In the genomic region with DNA sequence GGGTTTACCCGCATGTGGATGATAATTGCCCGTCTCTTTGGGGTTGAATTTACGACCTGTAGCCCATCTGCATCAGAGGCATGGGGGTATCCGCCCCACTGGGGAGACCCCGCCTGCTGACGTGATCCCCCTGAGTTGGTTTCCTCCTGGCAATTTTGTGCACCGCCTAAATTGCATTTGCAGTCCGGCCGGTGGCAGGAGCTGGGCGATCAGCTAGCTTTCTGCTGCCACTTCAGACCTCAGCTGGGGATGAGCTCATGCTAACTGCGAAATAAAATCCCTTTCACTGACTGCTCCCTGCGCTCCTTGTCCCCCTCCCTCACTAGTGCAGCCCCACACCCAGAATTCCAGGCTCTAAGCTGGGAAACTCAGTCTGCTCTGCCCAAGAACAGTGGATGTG, we compare ENCODE assay signal across 8 mouse cellular contexts. TPM values are rescaled to one million over a fixed set of nuclear protein-coding genes. Genes with fewer than 3 reads are reported as not detected.
DNase-seq lines count a peak whose midpoint lies in the region; ATAC-seq lines count a peak whose summit lies in the region.

No protein-coding gene starts in this region.

- H3K4me2 ChIP-seq in embryonic facial prominence, embryonic 14.5 days (ENCODE audit: low read depth, low read length) = peak overlapping the region; percentile 84
- H3K4me2 ChIP-seq in midbrain, embryonic 16.5 days (ENCODE audit: low read length) = peak overlapping the region; percentile 81
- no peak overlapping the region for H3K4me2 ChIP-seq in liver, embryonic 12.5 days

- WGBS in embryonic facial prominence, embryonic 14.5 days = 2% methylated on average over 12 of the region's 12 CpGs
- WGBS in midbrain, embryonic 16.5 days = under 1% methylated on average over 12 of the region's 12 CpGs
- 2% methylated on average over 12 of the region's 12 CpGs for WGBS in liver, embryonic 12.5 days (ENCODE audit: insufficient replicate concordance)

- peak overlapping the region; percentile 55 for H3K4me3 ChIP-seq in embryonic facial prominence, embryonic 14.5 days (ENCODE audit: low read depth, low read length)
- peak overlapping the region; percentile 74 for H3K4me3 ChIP-seq in midbrain, embryonic 16.5 days (ENCODE audit: low read depth, low read length)
- H3K4me3 ChIP-seq in liver, embryonic 12.5 days = no peak overlapping the region

- peaks cover 11% of the 10 kb centered on the region; the same call in 1 of the 2 replicates for H3K4me1 ChIP-seq in embryonic facial prominence, embryonic 14.5 days (ENCODE audit: control insufficient read depth, insufficient read depth, low read length)
- H3K4me1 ChIP-seq in midbrain, embryonic 16.5 days (ENCODE audit: control insufficient read depth, insufficient read depth, low read length) = peaks cover 12% of the 10 kb centered on the region
- H3K4me1 ChIP-seq in liver, embryonic 12.5 days = no peaks in the 10 kb centered on the region

- H3K36me3 ChIP-seq in embryonic facial prominence, embryonic 14.5 days (ENCODE audit: control insufficient read depth, insufficient read depth, low read length) = no peaks in the 10 kb centered on the region
- no peaks in the 10 kb centered on the region for H3K36me3 ChIP-seq in midbrain, embryonic 16.5 days (ENCODE audit: control insufficient read depth, insufficient read depth, low read length)
- H3K36me3 ChIP-seq in liver, embryonic 12.5 days = no peaks in the 10 kb centered on the region

- no peak overlapping the region for H3K27ac ChIP-seq in embryonic facial prominence, embryonic 14.5 days (replicated peaks; ENCODE audit: low read depth, low read length)
- peak overlapping the region; percentile 43 for H3K27ac ChIP-seq in midbrain, embryonic 16.5 days (ENCODE audit: low read length)
- H3K27ac ChIP-seq in liver, embryonic 12.5 days = no peak overlapping the region

- H3K9me3 ChIP-seq in embryonic facial prominence, embryonic 14.5 days (ENCODE audit: control insufficient read depth, low read length) = no peaks in the 10 kb centered on the region
- H3K9me3 ChIP-seq in midbrain, embryonic 16.5 days (replicated peaks; ENCODE audit: control insufficient read depth, low read length, poor library complexity, severe bottlenecking) = no peaks in the 10 kb centered on the region
- no peaks in the 10 kb centered on the region for H3K9me3 ChIP-seq in liver, embryonic 12.5 days (replicated peaks)

- no peak for ATAC-seq in embryonic facial prominence, embryonic 14.5 days (ENCODE audit: low read depth)
- ATAC-seq in midbrain, embryonic 16.5 days = peak; percentile 29; the same call in 1 of the 2 replicates
- ATAC-seq in liver, embryonic 12.5 days = no peak

- peak; percentile 14 for DNase-seq in embryo, embryonic 10 days (ENCODE audit: low spot score)
- peak; percentile 21 for DNase-seq in embryonic facial prominence, embryonic 14.5 days (ENCODE audit: low spot score)
- peak; percentile 28 to 61 for DNase-seq in layer of hippocampus, adult 18-20 months (ENCODE audit: low spot score in 2 of 2)
- no peak for DNase-seq in thymus, postnatal 36 days
- no peak for DNase-seq in yolk sac, embryonic 10.5 days (ENCODE audit: low spot score)
- no peak for DNase-seq in cerebellum, adult 11-12 months

- peaks cover 47% of the 10 kb centered on the region for H3K27me3 ChIP-seq in embryonic facial prominence, embryonic 14.5 days (replicated peaks; ENCODE audit: control insufficient read depth, insufficient read depth, low read length)
- H3K27me3 ChIP-seq in midbrain, embryonic 16.5 days (ENCODE audit: control insufficient read depth, insufficient read depth, low read depth, low read length) = 0 out of 2 replicates have a peak, but pooled peaks cover 2% of the 10 kb centered on the region
- H3K27me3 ChIP-seq in liver, embryonic 12.5 days (replicated peaks) = peaks cover 40% of the 10 kb centered on the region

- no peak overlapping the region for H3K9ac ChIP-seq in embryonic facial prominence, embryonic 14.5 days (ENCODE audit: low read depth, low read length)
- H3K9ac ChIP-seq in midbrain, embryonic 16.5 days (ENCODE audit: low read depth, low read length) = peak overlapping the region; percentile 85
- no peak overlapping the region for H3K9ac ChIP-seq in liver, embryonic 12.5 days

RNA-seq across cellular contexts. Expression of a gene that starts 1.5 kb away (rescaled TPM):
- polyA plus RNA-seq in embryonic facial prominence, embryonic 14.5 days (2014; fragmentation: Nextera tagmentation; extraction: Ambion mirVana) = 3.2 and 4.5 TPM in 2 replicates
- 10 to 100 TPM; 59.7 to 61.0 TPM for total RNA-seq in layer of hippocampus, adult 18-20 months (2021)
- polyA plus RNA-seq in midbrain, embryonic 16.5 days (2015; fragmentation: Nextera tagmentation; extraction: Ambion mirVana) = 33.6 and 39.1 TPM in 2 replicates
- polyA plus RNA-seq in liver, embryonic 12.5 days (2016; fragmentation: Nextera tagmentation; extraction: Ambion mirVana) = 0.10 and 0.24 TPM in 2 replicates

Comparison
In these comparisons a context has a peak if more than half of its experiments do, and no peak if none do; other contexts are left out.
1. DNase-seq: peak in embryo, embryonic 10 days (single experiment), embryonic facial prominence, embryonic 14.5 days (single experiment) and layer of hippocampus, adult 18-20 months (2 of 2); none in thymus, postnatal 36 days (0 of 2), yolk sac, embryonic 10.5 days (single experiment) and cerebellum, adult 11-12 months (single experiment).